Mouse (Mus musculus): ENCODE data around the gene Bri3. TPM values are rescaled to one million over a fixed set of nuclear protein-coding genes. Genes with fewer than 3 reads are reported as not detected.

Gene Bri3
- total and polyA plus RNA-seq, 2 experiments, result 24.9 to 74.6 TPM

- TF ChIP-seq POLR2A (IDR thresholded peaks at IDR 0.05; ENCODE audit: extremely low read depth, insufficient read depth, low read length), result no peak
- WGBS, result under 1% methylated on average over 27 of the region's 27 CpGs
- H3K4me3 ChIP-seq (ENCODE audit: insufficient read depth, low read depth, low read length), result peak overlapping the region; percentile 91
- no peaks in the 10 kb centered on the region for H3K27me3 ChIP-seq (ENCODE audit: control insufficient read depth, insufficient read depth, low read length)
- no peak for DNase-seq (ENCODE audit: extremely low read depth, low read depth, low spot score)
- H3K36me3 ChIP-seq (ENCODE audit: control insufficient read depth, insufficient read depth, low read length), result no peaks in the 10 kb centered on the region
- H3K9ac ChIP-seq (ENCODE audit: low read depth, low read length), result peak overlapping the region; percentile 95
- peaks cover 13% of the 10 kb centered on the region for H3K4me1 ChIP-seq (ENCODE audit: control insufficient read depth, insufficient read depth, low read length)
- peaks cover 5% of the 10 kb centered on the region; the same call in 1 of the 2 replicates for H3K79me2 ChIP-seq (ENCODE audit: control insufficient read depth, insufficient read depth, low read length)
- H3K27ac ChIP-seq (replicated peaks; ENCODE audit: insufficient read depth, low read depth, low read length), result peak overlapping the region; percentile 91
Measured at GRCm38 (mm10) chr5:144357551-144357880, 113.3 kb downstream of the Bri3 start.

DNA sequence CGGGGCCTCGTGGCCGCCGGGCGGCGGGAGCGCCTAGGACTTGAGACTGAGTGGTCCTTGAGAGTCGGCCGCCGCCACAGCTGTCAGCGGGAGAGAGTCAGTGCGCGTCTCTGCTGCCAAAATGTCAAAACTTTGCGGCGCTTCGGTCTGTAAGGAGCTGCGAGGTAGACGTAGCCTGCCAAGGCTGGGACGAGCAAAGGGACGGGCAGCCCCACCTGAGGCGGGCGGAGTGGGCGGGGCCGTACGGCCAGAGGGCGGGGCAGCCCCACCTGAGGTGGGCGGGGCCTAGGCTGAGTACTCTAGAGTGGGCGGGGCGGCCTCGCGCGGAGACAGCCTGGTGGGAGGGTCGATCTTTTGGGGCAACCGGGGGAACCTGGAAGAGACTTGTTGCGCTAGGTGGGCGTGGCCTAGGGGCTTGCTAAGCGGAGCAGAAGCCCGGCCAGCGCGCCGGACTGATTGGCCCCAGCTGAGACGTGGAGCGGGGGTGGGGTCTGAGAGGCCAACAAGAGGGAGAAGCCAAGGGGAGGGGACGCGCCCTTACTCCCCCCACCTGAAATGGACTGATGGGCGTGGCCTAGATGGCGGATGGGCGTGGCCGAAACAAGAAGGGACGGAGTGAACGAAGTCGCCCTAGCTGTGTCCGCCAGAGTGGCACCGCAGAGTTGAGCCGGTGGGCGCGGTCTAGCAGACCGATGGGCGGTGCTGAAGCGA lies 113.8 kb downstream of the Bri3 start, which contains the start of gene Baiap2l1:
Gene Baiap2l1 (minus strand): TSS at position 232 of the 711 bp plus-strand sequence.
- H3K36me3 ChIP-seq (ENCODE audit: control insufficient read depth, insufficient read depth, low read length), result no peaks in the 10 kb centered on the region
- peak within 1 kb of the TSS; percentile 95 for H3K9ac ChIP-seq (ENCODE audit: low read depth, low read length)
- under 1% methylated on average over 59 of the region's 60 CpGs for WGBS
- H3K27me3 ChIP-seq (ENCODE audit: control insufficient read depth, insufficient read depth, low read length), result no peaks in the 10 kb centered on the region
- TF ChIP-seq CTCF (IDR thresholded peaks at IDR 0.05; ENCODE audit: low read depth, low read length) (peak; percentile 4; the same call in 1 of the 2 replicates), POLR2A (IDR thresholded peaks at IDR 0.05; ENCODE audit: extremely low read depth, insufficient read depth, low read length) (peak; percentile 96)
- peaks cover 9% of the 10 kb centered on the region; the same call in 1 of the 2 replicates for H3K4me1 ChIP-seq (ENCODE audit: control insufficient read depth, insufficient read depth, low read length)
- H3K4me3 ChIP-seq (ENCODE audit: insufficient read depth, low read depth, low read length), result peak within 1 kb of the TSS; percentile 91
- peak; percentile 99 for DNase-seq (ENCODE audit: extremely low read depth, low read depth, low spot score)
- peaks cover 3% of the 10 kb centered on the region; the same call in 1 of the 2 replicates for H3K79me2 ChIP-seq (ENCODE audit: control insufficient read depth, insufficient read depth, low read length)
- H3K27ac ChIP-seq (replicated peaks; ENCODE audit: insufficient read depth, low read depth, low read length), result peak within 1 kb of the TSS; percentile 91

GRCm38 (mm10) chr5:144358592-144358917 lies 114.3 kb downstream of the Bri3 start:
- no peaks in the 10 kb centered on the region for H3K27me3 ChIP-seq (ENCODE audit: control insufficient read depth, insufficient read depth, low read length)
- peaks cover 9% of the 10 kb centered on the region; the same call in 1 of the 2 replicates for H3K4me1 ChIP-seq (ENCODE audit: control insufficient read depth, insufficient read depth, low read length)
- H3K36me3 ChIP-seq (ENCODE audit: control insufficient read depth, insufficient read depth, low read length), result no peaks in the 10 kb centered on the region
- 0 out of 2 replicates have a peak, but pooled peaks have one; percentile 32 for TF ChIP-seq POLR2A (IDR thresholded peaks at IDR 0.05; ENCODE audit: extremely low read depth, insufficient read depth, low read length)
- TF ChIP-seq CTCF (IDR thresholded peaks at IDR 0.05; ENCODE audit: low read depth, low read length), result 0 out of 2 replicates have a peak, but pooled peaks have one; percentile 3
- peak overlapping the region; percentile 91; the same call in 1 of the 2 replicates for H3K4me3 ChIP-seq (ENCODE audit: insufficient read depth, low read depth, low read length)
- DNase-seq (ENCODE audit: extremely low read depth, low read depth, low spot score), result no peak
- H3K79me2 ChIP-seq (ENCODE audit: control insufficient read depth, insufficient read depth, low read length), result peaks cover under 1% of the 10 kb centered on the region; the same call in 1 of the 2 replicates
- H3K27ac ChIP-seq (replicated peaks; ENCODE audit: insufficient read depth, low read depth, low read length), result peak overlapping the region; percentile 14
- WGBS, result 3% methylated on average over 10 of the region's 10 CpGs
- no peak overlapping the region for H3K9ac ChIP-seq (ENCODE audit: low read depth, low read length)

DNA sequence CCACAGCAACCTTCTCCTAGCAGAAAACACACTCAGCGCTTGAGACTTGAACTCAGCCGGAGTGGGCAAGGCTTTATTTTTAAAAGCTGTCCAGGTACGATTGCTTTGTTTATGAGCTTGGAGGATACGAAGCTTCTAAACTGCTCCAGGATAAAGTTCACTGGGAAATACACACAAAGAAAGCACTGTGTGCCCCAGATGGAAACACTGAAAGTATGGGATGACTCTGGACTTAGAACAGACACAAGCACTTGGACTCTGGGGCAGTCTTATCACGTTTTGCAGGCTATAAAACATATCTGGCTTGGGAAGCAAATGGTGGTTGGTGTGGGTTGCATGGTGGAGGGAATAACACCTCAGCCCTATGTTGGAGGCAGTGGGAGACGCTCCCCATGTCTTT lies 115.6 kb downstream of the Bri3 start:
- Histone ChIP-seq H3K79me2 (ENCODE audit: control insufficient read depth, insufficient read depth, low read length) (no peaks in the 10 kb centered on the region; the same call in 1 of the 2 replicates), H3K36me3 (ENCODE audit: control insufficient read depth, insufficient read depth, low read length) (no peaks in the 10 kb centered on the region), H3K27me3 (ENCODE audit: control insufficient read depth, insufficient read depth, low read length) (no peaks in the 10 kb centered on the region), H3K27ac (replicated peaks; ENCODE audit: insufficient read depth, low read depth, low read length) (peak overlapping the region; percentile 50), H3K4me3 (ENCODE audit: insufficient read depth, low read depth, low read length) (no peak overlapping the region), H3K9ac (ENCODE audit: low read depth, low read length) (no peak overlapping the region), H3K4me1 (ENCODE audit: control insufficient read depth, insufficient read depth, low read length) (peaks cover 17% of the 10 kb centered on the region)
- DNase-seq (ENCODE audit: extremely low read depth, low read depth, low spot score), result peak; percentile 79
- TF ChIP-seq POLR2A (IDR thresholded peaks at IDR 0.05; ENCODE audit: extremely low read depth, insufficient read depth, low read length) (no peak), CTCF (IDR thresholded peaks at IDR 0.05; ENCODE audit: low read depth, low read length) (no peak)
- WGBS, result 41% methylated on average over 6 of the region's 6 CpGs

DNA sequence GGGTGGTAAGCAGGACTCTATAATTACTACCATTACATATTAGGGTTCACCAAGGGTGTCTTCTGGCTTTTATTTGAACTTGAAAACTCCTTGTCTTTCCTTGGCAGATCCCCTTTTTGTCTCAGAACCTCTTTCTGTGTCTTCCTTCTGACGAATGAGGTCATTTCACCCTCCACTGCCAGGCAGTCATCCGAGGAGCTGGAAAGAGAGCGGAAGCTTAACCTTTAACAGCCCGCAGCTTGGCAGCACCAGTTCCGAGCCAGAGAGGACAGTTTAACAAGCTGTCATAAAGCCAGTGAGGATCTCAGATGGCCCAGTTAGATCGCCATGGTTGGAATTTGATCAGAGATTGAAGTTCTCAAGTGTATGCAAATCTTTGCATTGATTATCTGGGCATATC lies 116.1 kb downstream of the Bri3 start:
- Histone ChIP-seq H3K27ac (replicated peaks; ENCODE audit: insufficient read depth, low read depth, low read length) (peak overlapping the region; percentile 50; the same call in 1 of the 2 replicates), H3K79me2 (ENCODE audit: control insufficient read depth, insufficient read depth, low read length) (no peaks in the 10 kb centered on the region; the same call in 1 of the 2 replicates), H3K4me1 (ENCODE audit: control insufficient read depth, insufficient read depth, low read length) (peaks cover 17% of the 10 kb centered on the region), H3K36me3 (ENCODE audit: control insufficient read depth, insufficient read depth, low read length) (no peaks in the 10 kb centered on the region), H3K4me3 (ENCODE audit: insufficient read depth, low read depth, low read length) (no peak overlapping the region), H3K27me3 (ENCODE audit: control insufficient read depth, insufficient read depth, low read length) (no peaks in the 10 kb centered on the region), H3K9ac (ENCODE audit: low read depth, low read length) (no peak overlapping the region)
- WGBS, result 9% methylated on average over 6 of the region's 6 CpGs
- peak; percentile 89 for DNase-seq (ENCODE audit: extremely low read depth, low read depth, low spot score)
- TF ChIP-seq CTCF (IDR thresholded peaks at IDR 0.05; ENCODE audit: low read depth, low read length), result no peak
- no peak for TF ChIP-seq POLR2A (IDR thresholded peaks at IDR 0.05; ENCODE audit: extremely low read depth, insufficient read depth, low read length)
